ENCODE assay signal across 31 mouse cellular contexts in genomic region chr1:169897916-169898315, GRCm38 (mm10). TPM values are rescaled to one million over a fixed set of nuclear protein-coding genes. Genes with fewer than 3 reads are reported as not detected.
"Had no signal": no experiment of that assay in that cellular context is flagged by ENCODE, and none has a peak within 500 bp of the region (broad histone marks: within the 10 kb centered on the region; RNA-seq: fewer than 3 reads in every experiment).

No protein-coding gene starts in this region.

- H3K27me3 ChIP-seq: embryonic facial prominence, embryonic 12.5 days; embryonic facial prominence, embryonic 13.5 days; embryonic facial prominence, embryonic 15.5 days; forebrain, embryonic 12.5 days; forebrain, embryonic 13.5 days; forebrain, embryonic 15.5 days had no signal

- DNase-seq: cerebellum, adult 8-10 months; cerebellum, adult 9-10 months; cerebellum, adult 9-11 months; cerebellum, postnatal 14 days; cerebellum, postnatal 25 days; embryo, embryonic 11 days; forebrain, postnatal 0 days; gastrocnemius, adult 2 months; gastrocnemius, postnatal 10 days; gastrocnemius, postnatal 14 days; gastrocnemius, postnatal 25 days; gastrocnemius, postnatal 36 days; heart, adult 11 months; heart, adult 18-20 months; heart, adult 2 months had no signal

- H3K4me2 ChIP-seq: embryonic facial prominence, embryonic 12.5 days; embryonic facial prominence, embryonic 13.5 days; embryonic facial prominence, embryonic 15.5 days; forebrain, embryonic 12.5 days; forebrain, embryonic 13.5 days; forebrain, embryonic 15.5 days had no signal

- H3K36me3 ChIP-seq: embryonic facial prominence, embryonic 10.5 days; embryonic facial prominence, embryonic 12.5 days; embryonic facial prominence, embryonic 13.5 days; embryonic facial prominence, embryonic 15.5 days; forebrain, embryonic 10.5 days; forebrain, embryonic 12.5 days; forebrain, embryonic 15.5 days had no signal

- H3K4me3 ChIP-seq: embryonic facial prominence, embryonic 10.5 days; embryonic facial prominence, embryonic 12.5 days; embryonic facial prominence, embryonic 13.5 days; embryonic facial prominence, embryonic 15.5 days; erythroblast, embryonic 14.5 days; forebrain, embryonic 10.5 days; forebrain, embryonic 12.5 days; forebrain, embryonic 13.5 days; forebrain, embryonic 15.5 days; gastrocnemius, adult 2 months; heart, adult 2 months had no signal

- H3K27ac ChIP-seq: embryonic facial prominence, embryonic 10.5 days; embryonic facial prominence, embryonic 12.5 days; embryonic facial prominence, embryonic 13.5 days; embryonic facial prominence, embryonic 15.5 days; forebrain, embryonic 10.5 days; forebrain, embryonic 12.5 days; forebrain, embryonic 13.5 days; forebrain, embryonic 15.5 days; gastrocnemius, adult 2 months; heart, adult 2 months had no signal

- H3K4me1 ChIP-seq: embryonic facial prominence, embryonic 10.5 days; embryonic facial prominence, embryonic 12.5 days; embryonic facial prominence, embryonic 13.5 days; embryonic facial prominence, embryonic 15.5 days; forebrain, embryonic 10.5 days; forebrain, embryonic 12.5 days; forebrain, embryonic 13.5 days; forebrain, embryonic 15.5 days had no signal

- ATAC-seq: forebrain, embryonic 13.5 days; forebrain, embryonic 14.5 days; forebrain, embryonic 15.5 days; forebrain, embryonic 16.5 days; forebrain, postnatal 0 days had no signal

- H3K9ac ChIP-seq: embryonic facial prominence, embryonic 12.5 days; embryonic facial prominence, embryonic 13.5 days; embryonic facial prominence, embryonic 15.5 days; forebrain, embryonic 12.5 days; forebrain, embryonic 13.5 days; forebrain, embryonic 15.5 days; forebrain, postnatal 0 days had no signal

- H3K9me3 ChIP-seq: embryonic facial prominence, embryonic 10.5 days; embryonic facial prominence, embryonic 12.5 days; embryonic facial prominence, embryonic 13.5 days; embryonic facial prominence, embryonic 15.5 days; forebrain, embryonic 10.5 days; forebrain, embryonic 12.5 days; forebrain, embryonic 13.5 days; forebrain, embryonic 15.5 days had no signal

RNA-seq across cellular contexts. Expression of gene Ccdc190, which starts 30.5 kb away (rescaled TPM):
- total RNA-seq: common myeloid progenitor, adult 5-6 weeks; gastrocnemius, adult 18-20 months; gastrocnemius, adult 2 months; gastrocnemius, postnatal 10 days; gastrocnemius, postnatal 14 days; gastrocnemius, postnatal 25 days; gastrocnemius, postnatal 36 days; gastrocnemius, postnatal 4 days; granulocyte monocyte progenitor cell, adult 5-6 weeks; heart, adult 8-10 months had no signal
- polyA plus RNA-seq: embryonic facial prominence, embryonic 10.5 days; embryonic facial prominence, embryonic 12.5 days; embryonic facial prominence, embryonic 13.5 days; erythroblast, embryonic 14.5 days had no signal
